ENCODE assay signal across 25 mouse cellular contexts in the genomic region with DNA sequence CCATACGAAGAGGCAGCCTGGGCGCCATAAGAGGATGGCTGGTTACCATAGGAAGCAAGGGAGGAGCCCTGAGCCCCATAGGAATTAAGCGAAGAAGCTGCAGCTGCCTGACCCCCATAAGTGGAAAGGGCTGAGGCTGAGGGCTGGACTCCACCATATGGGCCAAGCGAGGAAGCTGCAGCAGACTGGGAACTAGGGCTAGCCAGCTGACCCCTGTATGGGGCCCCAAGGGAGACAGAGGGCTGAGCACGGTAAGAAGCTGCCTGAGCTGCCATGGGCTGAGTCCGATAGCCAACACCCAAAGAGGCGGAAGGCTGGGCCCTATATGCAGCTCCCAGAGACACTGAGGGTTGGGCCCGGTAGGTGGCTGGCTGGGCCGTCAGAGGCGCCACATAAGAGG. TPM values are rescaled to one million over a fixed set of nuclear protein-coding genes. Genes with fewer than 3 reads are reported as not detected.
DNase-seq lines count a peak whose midpoint lies in the region; ATAC-seq and TF ChIP-seq lines count a peak whose summit lies in the region.
"Had no signal": no experiment of that assay in that cellular context is flagged by ENCODE, and none has a peak within 500 bp of the region (broad histone marks: within the 10 kb centered on the region; RNA-seq: fewer than 3 reads in every experiment).

No protein-coding gene starts in this region.

- 0 out of 2 replicates have a peak, but pooled peaks have one; percentile 40 for ATAC-seq in hindbrain, postnatal 0 days
- no peak for ATAC-seq in hindbrain, embryonic 16.5 days
- ATAC-seq in inflammation-experienced regulatory T-cells, adult 6 months, result no peak
- ATAC-seq: intestine, embryonic 15.5 days had no signal

- H3K27me3 ChIP-seq in cerebellum, adult 2 months (ENCODE audit: control insufficient read depth, insufficient read depth, low read length), result no peaks in the 10 kb centered on the region
- H3K27me3 ChIP-seq in hindbrain, postnatal 0 days (ENCODE audit: insufficient read depth, low read length), result no peaks in the 10 kb centered on the region
- no peaks in the 10 kb centered on the region for H3K27me3 ChIP-seq in hindbrain, embryonic 16.5 days (replicated peaks; ENCODE audit: control insufficient read depth, insufficient read depth, low read length)
- H3K27me3 ChIP-seq in E14TG2a.4 (ENCODE audit: insufficient read depth, low read length), result no peaks in the 10 kb centered on the region
- H3K27me3 ChIP-seq: embryonic facial prominence, embryonic 13.5 days; heart, embryonic 15.5 days; intestine, embryonic 15.5 days; limb, embryonic 12.5 days; liver, embryonic 13.5 days; midbrain, embryonic 12.5 days; stomach, embryonic 15.5 days had no signal

- no peak for DNase-seq in cerebellum, adult 2 months
- no peak for DNase-seq in cerebellum, postnatal 4 days (ENCODE audit: low spot score in 2 of 2)
- peak; percentile 5 for DNase-seq in hindbrain, postnatal 0 days (ENCODE audit: low spot score)
- DNase-seq in retina, embryonic 14.5 days (ENCODE audit: low spot score), result peak; percentile 39
- no peak for DNase-seq in adrenal gland, adult 18-20 months (ENCODE audit: low spot score in 2 of 2)
- DNase-seq: heart, adult 2 months; heart, postnatal 4 days; kidney, adult 9 months; kidney, postnatal 4 days; layer of hippocampus, adult 9-11 months; liver, embryonic 13.5 days; right cerebral cortex, postnatal 25 days; thymus, postnatal 14 days had no signal

- TF ChIP-seq POLR2A in cerebellum, adult 2 months (IDR thresholded peaks at IDR 0.05; ENCODE audit: borderline replicate concordance, insufficient read depth, low read length), result no peak

- no peak overlapping the region for H3K4me3 ChIP-seq in cerebellum, adult 2 months (replicated peaks; ENCODE audit: insufficient read depth, low read depth, low read length)
- no peak overlapping the region for H3K4me3 ChIP-seq in hindbrain, postnatal 0 days (ENCODE audit: low read length)
- no peak overlapping the region for H3K4me3 ChIP-seq in hindbrain, embryonic 16.5 days (ENCODE audit: low read length)
- peak overlapping the region; percentile 99 for H3K4me3 ChIP-seq in E14TG2a.4 (replicated peaks; ENCODE audit: low read length)
- H3K4me3 ChIP-seq: embryonic facial prominence, embryonic 13.5 days; heart, adult 2 months; heart, embryonic 15.5 days; intestine, embryonic 15.5 days; limb, embryonic 12.5 days; liver, embryonic 13.5 days; midbrain, embryonic 12.5 days; myocyte; stomach, embryonic 15.5 days had no signal

- TF ChIP-seq CTCF in cerebellum, adult 2 months (IDR thresholded peaks at IDR 0.05; ENCODE audit: borderline replicate concordance, insufficient read depth, low read depth, low read length), result no peak
- TF ChIP-seq CTCF in hindbrain, postnatal 0 days (IDR thresholded peaks at IDR 0.05; ENCODE audit: low read depth), result no peak
- no peak for TF ChIP-seq CTCF in E14TG2a.4 (conservative IDR thresholded peaks at IDR 0.05; ENCODE audit: low read length)

- H3K4me2 ChIP-seq in hindbrain, postnatal 0 days (ENCODE audit: low read depth, low read length), result no peak overlapping the region
- H3K4me2 ChIP-seq in hindbrain, embryonic 16.5 days (ENCODE audit: low read length), result no peak overlapping the region
- H3K4me2 ChIP-seq: embryonic facial prominence, embryonic 13.5 days; heart, embryonic 15.5 days; intestine, embryonic 15.5 days; limb, embryonic 12.5 days; liver, embryonic 13.5 days; midbrain, embryonic 12.5 days; stomach, embryonic 15.5 days had no signal

- 39% methylated on average over 10 of the region's 10 CpGs for WGBS in cerebellum, adult 2 months
- WGBS in hindbrain, postnatal 0 days, result 69% methylated on average over 10 of the region's 10 CpGs
- WGBS in hindbrain, embryonic 16.5 days, result 74% methylated on average over 10 of the region's 10 CpGs

- no peaks in the 10 kb centered on the region for H3K9me3 ChIP-seq in hindbrain, postnatal 0 days (ENCODE audit: low read length)
- H3K9me3 ChIP-seq in hindbrain, embryonic 16.5 days (ENCODE audit: control insufficient read depth, low read length), result no peaks in the 10 kb centered on the region
- H3K9me3 ChIP-seq in E14TG2a.4 (ENCODE audit: low read length), result no peaks in the 10 kb centered on the region
- H3K9me3 ChIP-seq: embryonic facial prominence, embryonic 13.5 days; G1E; heart, embryonic 15.5 days; intestine, embryonic 15.5 days; limb, embryonic 12.5 days; liver, embryonic 13.5 days; midbrain, embryonic 12.5 days; stomach, embryonic 15.5 days had no signal

- peaks cover 33% of the 10 kb centered on the region for H3K36me3 ChIP-seq in hindbrain, postnatal 0 days (ENCODE audit: insufficient read depth, low read length)
- H3K36me3 ChIP-seq in hindbrain, embryonic 16.5 days (ENCODE audit: control insufficient read depth, insufficient read depth, low read length), result peaks cover 31% of the 10 kb centered on the region
- peaks cover 100% of the 10 kb centered on the region for H3K36me3 ChIP-seq in E14TG2a.4 (ENCODE audit: insufficient read depth, low read length)

- peaks cover 40% of the 10 kb centered on the region for H3K4me1 ChIP-seq in cerebellum, adult 2 months (ENCODE audit: control insufficient read depth, insufficient read depth, low read length)
- peaks cover under 1% of the 10 kb centered on the region; the same call in 1 of the 2 replicates for H3K4me1 ChIP-seq in hindbrain, postnatal 0 days (ENCODE audit: insufficient read depth, low read length)
- H3K4me1 ChIP-seq in hindbrain, embryonic 16.5 days (ENCODE audit: control insufficient read depth, insufficient read depth, low read depth, low read length), result peaks cover under 1% of the 10 kb centered on the region
- peaks cover 99% of the 10 kb centered on the region for H3K4me1 ChIP-seq in E14TG2a.4 (replicated peaks; ENCODE audit: low read depth, low read length)

- H3K9ac ChIP-seq in hindbrain, postnatal 0 days (replicated peaks; ENCODE audit: low read length), result no peak overlapping the region
- H3K9ac ChIP-seq in hindbrain, embryonic 16.5 days (ENCODE audit: low read depth, low read length), result no peak overlapping the region
- H3K9ac ChIP-seq: embryonic facial prominence, embryonic 13.5 days; heart, embryonic 15.5 days; intestine, embryonic 15.5 days; limb, embryonic 12.5 days; liver, embryonic 13.5 days; midbrain, embryonic 12.5 days; stomach, embryonic 15.5 days had no signal

- H3K27ac ChIP-seq in cerebellum, adult 2 months (ENCODE audit: insufficient read depth, low read length), result peak overlapping the region; percentile 85
- H3K27ac ChIP-seq in hindbrain, postnatal 0 days, result peak overlapping the region; percentile 15; the same call in 1 of the 2 replicates
- H3K27ac ChIP-seq in hindbrain, embryonic 16.5 days (ENCODE audit: low read depth, low read length), result no peak overlapping the region
- H3K27ac ChIP-seq: embryonic facial prominence, embryonic 13.5 days; heart, adult 2 months; heart, embryonic 15.5 days; intestine, embryonic 15.5 days; limb, embryonic 12.5 days; liver, embryonic 13.5 days; midbrain, embryonic 12.5 days; stomach, embryonic 15.5 days had no signal

RNA-seq across cellular contexts. Expression of a gene that starts 8.1 kb away (rescaled TPM):
- polyA plus RNA-seq in cerebellum, adult 2 months (2012; rRNA removed), result 14.4 and 17.9 TPM in 2 replicates
- 6.9 and 9.8 TPM in 2 replicates for total RNA-seq in hindbrain, postnatal 0 days (2014; rRNA removed)
- polyA plus RNA-seq in hindbrain, postnatal 0 days (2015; fragmentation: Nextera tagmentation; extraction: Ambion mirVana), result 11.9 and 19.8 TPM in 2 replicates
- 21.3 and 24.2 TPM in 2 replicates for polyA plus RNA-seq in hindbrain, embryonic 16.5 days (2015; fragmentation: Nextera tagmentation; extraction: Ambion mirVana)
- 10 to 100 TPM; 28.1 to 30.6 TPM for total RNA-seq in adrenal gland, adult 18-20 months (2021)
- polyA plus RNA-seq in inflammation-experienced regulatory T-cells, adult 6 months (2017; shearing (Covaris generic)), result 10 to 100 TPM; 32.0 to 43.4 (median 35.6) TPM

RNA-seq across cellular contexts. Expression of a gene that starts 8.2 kb away (rescaled TPM):
- polyA plus RNA-seq in cerebellum, adult 2 months (2012; rRNA removed), result 27.4 and 32.1 TPM in 2 replicates
- total RNA-seq in hindbrain, postnatal 0 days (2014; rRNA removed), result 40.1 and 45.6 TPM in 2 replicates
- polyA plus RNA-seq in hindbrain, postnatal 0 days (2015; fragmentation: Nextera tagmentation; extraction: Ambion mirVana), result 37.5 TPM in 2 replicates
- 59.5 and 65.0 TPM in 2 replicates for polyA plus RNA-seq in hindbrain, embryonic 16.5 days (2015; fragmentation: Nextera tagmentation; extraction: Ambion mirVana)
- 10 to 100 TPM; 46.1 to 59.0 TPM for total RNA-seq in adrenal gland, adult 18-20 months (2021)
- polyA plus RNA-seq in inflammation-experienced regulatory T-cells, adult 6 months (2017; shearing (Covaris generic)), result 10 to 100 TPM; 18.8 to 43.7 (median 19.1) TPM

RNA-seq across cellular contexts. Expression of a gene that starts 9.6 kb away (rescaled TPM):
- 77.5 and 86.1 TPM in 2 replicates for polyA plus RNA-seq in cerebellum, adult 2 months (2012; rRNA removed)
- total RNA-seq in hindbrain, postnatal 0 days (2014; rRNA removed), result 85.3 and 85.6 TPM in 2 replicates
- 39.7 and 40.9 TPM in 2 replicates for polyA plus RNA-seq in hindbrain, postnatal 0 days (2015; fragmentation: Nextera tagmentation; extraction: Ambion mirVana)
- polyA plus RNA-seq in hindbrain, embryonic 16.5 days (2015; fragmentation: Nextera tagmentation; extraction: Ambion mirVana), result 67.2 and 73.6 TPM in 2 replicates
- 10 to 100 TPM; 64.1 to 66.8 TPM for total RNA-seq in adrenal gland, adult 18-20 months (2021)
- 10 to 100 TPM; 30.3 to 45.0 (median 35.3) TPM for polyA plus RNA-seq in inflammation-experienced regulatory T-cells, adult 6 months (2017; shearing (Covaris generic))

RNA-seq across cellular contexts. Expression of a gene that starts 35.8 kb away (rescaled TPM):
- polyA plus RNA-seq in cerebellum, adult 2 months (2012; rRNA removed), result 49.5 and 52.7 TPM in 2 replicates
- total RNA-seq in hindbrain, postnatal 0 days (2014; rRNA removed), result 21.2 and 32.0 TPM in 2 replicates
- 48.4 and 51.1 TPM in 2 replicates for polyA plus RNA-seq in hindbrain, postnatal 0 days (2015; fragmentation: Nextera tagmentation; extraction: Ambion mirVana)
- polyA plus RNA-seq in hindbrain, embryonic 16.5 days (2015; fragmentation: Nextera tagmentation; extraction: Ambion mirVana), result 38.4 and 43.0 TPM in 2 replicates
- 100 to 1,000 TPM in 1 of 2 experiments, 10 to 100 TPM in 1; 94.4 to 109 TPM for total RNA-seq in adrenal gland, adult 18-20 months (2021)
- polyA plus RNA-seq in inflammation-experienced regulatory T-cells, adult 6 months (2017; shearing (Covaris generic)), result 10 to 100 TPM; 47.2 to 94.6 (median 80.5) TPM

RNA-seq across cellular contexts. Expression of a gene that starts 35.9 kb away (rescaled TPM):
- 0.62 and 0.64 TPM in 2 replicates for polyA plus RNA-seq in cerebellum, adult 2 months (2012; rRNA removed)
- total RNA-seq in hindbrain, postnatal 0 days (2014; rRNA removed), result 0.72 and 0.89 TPM in 2 replicates
- polyA plus RNA-seq in hindbrain, postnatal 0 days (2015; fragmentation: Nextera tagmentation; extraction: Ambion mirVana), result 0.71 and 0.83 TPM in 2 replicates
- 0.57 and 0.74 TPM in 2 replicates for polyA plus RNA-seq in hindbrain, embryonic 16.5 days (2015; fragmentation: Nextera tagmentation; extraction: Ambion mirVana)
- under 1 TPM in 1 of 2 experiments, not detected in 1; 0.13 TPM for total RNA-seq in adrenal gland, adult 18-20 months (2021)
- not detected for polyA plus RNA-seq in inflammation-experienced regulatory T-cells, adult 6 months (2017; shearing (Covaris generic))
- total RNA-seq: gastrocnemius, adult 8-10 months; heart, adult 2 months had no signal
- polyA plus RNA-seq: G1E; intestine, embryonic 15.5 days; liver, embryonic 13.5 days; stomach, embryonic 15.5 days had no signal

Comparison
In these comparisons a context has a peak if more than half of its experiments do, and no peak if none do; other contexts are left out.
1. DNase-seq: peak in hindbrain, postnatal 0 days (single experiment) and retina, embryonic 14.5 days (single experiment); none in cerebellum, adult 2 months (0 of 2), cerebellum, postnatal 4 days (0 of 2) and adrenal gland, adult 18-20 months (0 of 2).